Mouse (Mus musculus) intestine, postnatal 0 days (tissue): ENCODE results near the gene Kank4. TPM values are rescaled to one million over a fixed set of nuclear protein-coding genes. Genes with fewer than 3 reads are reported as not detected.
"Not testable (repeated sequence)": the region's sequence is repeated elsewhere in the genome, so short reads cannot be mapped to it uniquely, and the experiment has no call there.

Source experiments
- ATAC-seq: fragments of 200-750 bp; cut with Nextera tagmentation; 2 replicates; pipeline ENCODE4 v1.8.0; 2017; ENCODE audit warnings: mild to moderate bottlenecking, moderate TSS enrichment, moderate library complexity
- H3K27ac ChIP-seq: fragments of 300-500 bp; sonication (generic); 2 replicates; pipeline ENCODE4 v1.5.1; 2014; ENCODE audit warnings: mild to moderate bottlenecking, low read depth, low read length, moderate library complexity
- H3K27me3 ChIP-seq: fragments of 300-500 bp; sonication (generic); replicated peaks from 2 replicates; pipeline ENCODE4 v1.6.1; 2014; ENCODE audit warnings: low read length, mixed read lengths; ENCODE audit not compliant: control insufficient read depth, insufficient read depth
- H3K36me3 ChIP-seq: fragments of 300-500 bp; sonication (generic); 2 replicates; pipeline ENCODE4 v1.6.1; 2014; ENCODE audit warnings: mild to moderate bottlenecking, moderate library complexity; ENCODE audit not compliant: control insufficient read depth, insufficient read depth
- H3K4me1 ChIP-seq: fragments of 300-500 bp; sonication (generic); replicated peaks from 2 replicates; pipeline ENCODE4 v1.6.1; 2014; ENCODE audit warnings: antibody characterized with exemption, low read length, mixed read lengths; ENCODE audit not compliant: control insufficient read depth, insufficient read depth
- H3K4me2 ChIP-seq: fragments of 300-500 bp; sonication (generic); replicated peaks from 2 replicates; pipeline ENCODE4 v1.6.1; 2014; ENCODE audit warnings: low read depth, mild to moderate bottlenecking, moderate library complexity
- H3K4me3 ChIP-seq: fragments of 300-500 bp; sonication (generic); 2 replicates; pipeline ENCODE4 v1.5.1; 2014; ENCODE audit warnings: low read depth, low read length
- H3K9ac ChIP-seq: fragments of 300-500 bp; sonication (generic); 2 replicates; pipeline ENCODE4 v1.6.1; 2014; ENCODE audit warnings: mild to moderate bottlenecking, low read depth, low read length
- H3K9me3 ChIP-seq: fragments of 300-500 bp; sonication (generic); 2 replicates; pipeline ENCODE4 v1.6.1; 2016; ENCODE audit warnings: mixed run types; ENCODE audit not compliant: control insufficient read depth
- CTCF ChIP-seq: sonication (generic); IDR thresholded peaks from 2 replicates; pipeline ENCODE4 v1.5.1; 2016; ENCODE audit warnings: low read depth, mild to moderate bottlenecking, control low read depth, antibody characterized with exemption, moderate library complexity
- WGBS: fragments of 180-500 bp; shearing (Covaris S2); extraction: QIAGEN DNeasy Blood & Tissue Kit; methylation state at CpG from one replicate; pipeline ENCODE4 v1.1.7; 2014; 5-methylcytosine and 5-hydroxymethylcytosine counted together
- polyA plus RNA-seq: library from polyadenylated mRNA; unstranded; fragments of >200 nt; fragmentation: Nextera tagmentation; extraction: Ambion mirVana; gene quantifications from 2 replicates; pipeline ENCODE4 v1.2.1, GENCODE M21; 2015

The Kank4 gene
- polyA plus RNA-seq, 1 experiment from 2014 or later: 0.31 TPM

DNA sequence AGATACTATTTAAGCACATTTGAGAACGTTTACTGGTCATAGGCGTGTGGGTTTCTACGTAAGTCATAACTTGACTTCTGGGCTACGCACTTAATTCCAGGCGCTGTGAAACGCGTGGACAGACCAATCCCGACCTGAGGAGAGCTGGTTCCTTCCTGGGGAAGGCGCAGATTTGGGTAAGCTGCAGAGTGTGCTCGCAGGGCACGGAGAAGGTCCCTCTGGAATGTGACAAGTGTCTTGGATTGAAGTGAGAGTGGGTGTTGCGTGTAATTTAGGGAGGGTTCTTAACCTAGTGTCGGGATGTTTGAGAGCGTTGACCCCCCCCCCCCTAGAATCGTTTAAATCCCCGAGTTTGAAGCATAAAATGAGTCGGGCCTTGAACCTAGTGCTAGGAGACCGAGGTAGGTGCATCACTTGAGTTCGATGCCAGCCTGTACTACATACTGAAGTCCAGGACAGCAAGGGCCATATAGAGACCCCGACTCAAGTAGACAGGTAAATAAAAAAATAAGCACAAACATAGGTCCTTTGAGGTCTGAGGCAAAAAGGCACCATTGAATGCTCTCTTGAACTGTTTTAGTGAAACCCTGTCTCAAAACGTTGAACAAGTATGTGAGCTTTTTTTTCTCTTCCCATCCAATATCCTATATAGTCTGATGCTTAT, 89.9 kb downstream of the Kank4 start:
- Histone ChIP-seq H3K4me1 (no peaks in the 10 kb centered on the region), H3K27me3 (peaks cover 12% of the 10 kb centered on the region; the same call in 1 of the 2 replicates), H3K9ac (0 out of 2 replicates have a peak overlapping the region, but pooled peaks have one; percentile 7), H3K27ac (no peak overlapping the region), H3K9me3 (no peaks in the 10 kb centered on the region), H3K4me2 (peak overlapping the region; percentile 51), H3K4me3 (peak overlapping the region; percentile 1; the same call in 1 of the 2 replicates), H3K36me3 (no peaks in the 10 kb centered on the region)
- no peak for TF ChIP-seq CTCF
- ATAC-seq: no peak
- 17% methylated on average over 21 of the region's 21 CpGs for WGBS

GRCm38 (mm10) chr4:98726590-98727237, 90.6 kb downstream of the Kank4 start, which contains the start of gene L1td1:
L1td1 (plus strand) TSS chr4:98726734.
- H3K9me3 ChIP-seq: no peaks in the 10 kb centered on the region
- H3K4me3 ChIP-seq: peak within 1 kb of the TSS; percentile 7; the same call in 1 of the 2 replicates
- no peaks in the 10 kb centered on the region for H3K4me1 ChIP-seq
- peak within 1 kb of the TSS; percentile 51 for H3K4me2 ChIP-seq
- ATAC-seq: no peak
- no peaks in the 10 kb centered on the region for H3K36me3 ChIP-seq
- no peak for TF ChIP-seq CTCF
- no peak within 1 kb of the TSS for H3K27ac ChIP-seq
- H3K9ac ChIP-seq: 0 out of 2 replicates have a peak within 1 kb of the TSS, but pooled peaks have one; percentile 7
- peaks cover 12% of the 10 kb centered on the region; the same call in 1 of the 2 replicates for H3K27me3 ChIP-seq
- WGBS: 13% methylated on average over 29 of the region's 29 CpGs

DNA sequence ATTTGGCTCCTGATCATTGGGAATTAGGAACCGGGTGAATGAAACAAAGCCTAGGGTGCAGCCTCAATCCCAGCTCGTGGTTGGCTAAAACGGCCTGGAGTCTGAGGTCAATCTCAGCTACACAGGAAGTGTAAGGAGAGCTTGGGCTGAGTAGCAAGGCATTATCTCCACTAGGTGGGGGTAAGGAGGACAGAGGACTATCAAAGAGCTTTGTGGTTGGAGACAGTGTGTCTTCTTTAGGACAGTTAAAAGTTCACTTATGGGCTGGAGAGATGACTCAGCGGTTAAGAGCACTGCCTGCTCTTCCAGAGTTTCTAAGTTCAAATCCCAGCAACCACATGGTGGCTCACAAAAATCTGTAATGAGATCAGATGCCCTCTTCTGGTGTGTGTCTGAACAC, 91.9 kb downstream of the Kank4 start:
- no peak overlapping the region for H3K4me2 ChIP-seq
- H3K27me3 ChIP-seq: peaks cover 12% of the 10 kb centered on the region; the same call in 1 of the 2 replicates
- TF ChIP-seq CTCF: peak; percentile 66
- 42% methylated on average over 4 of the region's 4 CpGs for WGBS
- H3K36me3 ChIP-seq: no peaks in the 10 kb centered on the region
- ATAC-seq: 0 out of 2 replicates have a peak, but pooled peaks have one; percentile 28
- H3K9ac ChIP-seq: no peak overlapping the region
- H3K9me3 ChIP-seq: no peaks in the 10 kb centered on the region
- H3K27ac ChIP-seq: no peak overlapping the region
- H3K4me3 ChIP-seq: no peak overlapping the region
- no peaks in the 10 kb centered on the region for H3K4me1 ChIP-seq

GRCm38 (mm10) chr4:98724682-98725081, 92.7 kb downstream of the Kank4 start:
- peaks cover 12% of the 10 kb centered on the region; the same call in 1 of the 2 replicates for H3K27me3 ChIP-seq
- H3K36me3 ChIP-seq, H3K27ac ChIP-seq, H3K4me3 ChIP-seq, H3K4me2 ChIP-seq, H3K9ac ChIP-seq, ATAC-seq, H3K4me1 ChIP-seq, H3K9me3 ChIP-seq: not testable (repeated sequence)
- 78% methylated on average over 1 of the region's 1 CpGs for WGBS

DNA sequence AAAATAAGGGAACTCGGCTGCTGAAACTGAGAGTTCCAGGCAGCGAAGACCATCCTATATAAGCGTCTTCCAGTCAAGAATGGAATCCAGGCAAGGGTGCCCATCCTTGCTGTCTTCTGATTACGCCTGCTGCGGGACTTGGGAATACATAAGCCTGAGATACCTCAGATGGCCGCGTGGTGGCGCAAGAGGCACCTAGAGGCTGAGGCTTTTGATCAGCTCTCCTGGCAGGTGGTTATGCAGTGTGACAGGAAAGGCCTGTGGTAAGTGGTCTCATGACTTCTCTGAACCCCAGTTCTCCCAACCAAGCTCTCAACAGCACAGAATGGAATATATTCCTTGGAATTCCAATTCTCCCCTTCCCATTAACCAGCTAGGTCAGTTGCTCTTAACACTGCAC, 94.9 kb downstream of the Kank4 start:
- peak; percentile 88 for TF ChIP-seq CTCF
- Histone ChIP-seq H3K4me2 (no peak overlapping the region), H3K27me3 (peaks cover 11% of the 10 kb centered on the region; the same call in 1 of the 2 replicates), H3K4me1 (no peaks in the 10 kb centered on the region), H3K36me3 (peaks cover 4% of the 10 kb centered on the region; the same call in 1 of the 2 replicates), H3K9me3 (no peaks in the 10 kb centered on the region), H3K4me3 (no peak overlapping the region), H3K9ac (no peak overlapping the region), H3K27ac (no peak overlapping the region)
- WGBS: 11% methylated on average over 8 of the region's 8 CpGs
- ATAC-seq: peak; percentile 49; the same call in 1 of the 2 replicates

DNA sequence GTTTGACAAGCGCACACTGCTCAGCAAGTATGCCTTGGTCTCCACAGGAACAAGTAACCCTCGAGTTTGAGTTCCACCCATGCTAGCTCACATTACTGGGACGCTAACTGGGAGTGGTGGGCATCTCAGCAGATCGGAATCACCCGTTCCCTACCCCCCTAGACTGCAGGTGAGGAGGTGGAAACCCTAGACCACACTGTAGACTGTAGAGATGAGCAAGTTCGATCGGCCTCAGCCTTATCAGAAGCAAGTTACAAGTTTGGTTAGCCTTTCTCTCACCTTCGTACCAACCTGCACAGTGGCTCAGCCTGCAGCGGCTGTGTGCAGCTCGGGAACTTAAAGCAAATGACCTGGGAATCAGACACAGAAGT, 98.8 kb downstream of the Kank4 start:
- Histone ChIP-seq H3K27me3 (no peaks in the 10 kb centered on the region), H3K9ac (no peak overlapping the region), H3K27ac (no peak overlapping the region), H3K4me1 (no peaks in the 10 kb centered on the region), H3K4me3 (no peak overlapping the region), H3K36me3 (peaks cover 4% of the 10 kb centered on the region; the same call in 1 of the 2 replicates), H3K4me2 (no peak overlapping the region), H3K9me3 (no peaks in the 10 kb centered on the region)
- no peak for ATAC-seq
- 79% methylated on average over 10 of the region's 10 CpGs for WGBS
- no peak for TF ChIP-seq CTCF
